Mouse (Mus musculus) heart, postnatal 0 days (tissue): Measurements from ENCODE around the gene Ube2j2.

Experiments used
- CTCF ChIP-seq: IDR thresholded peaks from 2 replicates; pipeline ENCODE4 v1.5.1; 2016; ENCODE audit warnings: antibody characterized with exemption, control low read depth, low read depth
- EP300 ChIP-seq: IDR thresholded peaks from 2 replicates; pipeline ENCODE4 v1.6.1; 2016; ENCODE audit warnings: antibody characterized with exemption, low read depth

DNA sequence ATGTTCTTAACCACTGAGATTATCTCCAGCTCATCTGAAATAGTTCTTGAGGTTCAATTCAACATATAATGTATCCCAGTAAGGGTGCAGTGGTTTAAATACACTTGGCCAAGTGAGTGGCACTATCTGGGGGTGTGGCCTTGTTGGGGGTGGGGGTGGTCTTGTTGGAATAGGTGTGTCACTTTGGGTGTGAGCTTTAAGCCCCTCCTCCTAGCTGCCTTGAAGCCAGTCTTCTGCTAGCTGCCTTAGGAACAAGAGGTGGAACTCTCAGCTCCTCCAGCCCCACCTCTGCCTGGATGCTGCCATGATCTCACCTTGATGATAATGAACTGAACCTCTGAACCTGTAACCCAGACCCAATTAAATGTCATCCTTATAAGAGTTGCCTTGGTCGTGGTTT, 11.6 kb upstream of the Ube2j2 start:
- no peak for TF ChIP-seq CTCF
- TF ChIP-seq EP300, result no peak
